In genomic region chr11:80523410-80523809, GRCm38 (mm10) we compare ENCODE assay signal across 13 mouse cellular contexts. TPM values are rescaled to one million over a fixed set of nuclear protein-coding genes. Genes with fewer than 3 reads are reported as not detected.
DNase-seq lines count a peak whose midpoint lies in the region; ATAC-seq and TF ChIP-seq lines count a peak whose summit lies in the region.
"Had no signal": no experiment of that assay in that cellular context is flagged by ENCODE, and none has a peak within 500 bp of the region (broad histone marks: within the 10 kb centered on the region; RNA-seq: fewer than 3 reads in every experiment).

No protein-coding gene starts in this region.

- H3K4me1 ChIP-seq in heart, embryonic 12.5 days (replicated peaks), result peaks cover 24% of the 10 kb centered on the region
- H3K4me1 ChIP-seq in megakaryocyte, embryonic 14.5 days, result peaks cover 79% of the 10 kb centered on the region
- H3K4me1 ChIP-seq in liver, embryonic 12.5 days, result peaks cover 9% of the 10 kb centered on the region
- peaks cover 15% of the 10 kb centered on the region for H3K4me1 ChIP-seq in forebrain, postnatal 0 days (ENCODE audit: insufficient read depth)

- peak; percentile 94 for DNase-seq in heart, adult 11 months
- no peak for DNase-seq in cerebellum, postnatal 10 days
- no peak for DNase-seq in cerebellum, postnatal 36 days
- no peak for DNase-seq in forebrain, postnatal 0 days
- DNase-seq: B cell, adult 2 months; cerebellum, adult 11 months; layer of hippocampus, postnatal 36 days had no signal

- no peak overlapping the region for H3K4me2 ChIP-seq in heart, embryonic 12.5 days
- H3K4me2 ChIP-seq in liver, embryonic 12.5 days, result no peak overlapping the region
- no peak overlapping the region for H3K4me2 ChIP-seq in forebrain, postnatal 0 days (ENCODE audit: low read depth)
- H3K4me2 ChIP-seq: embryonic facial prominence, embryonic 13.5 days; limb, embryonic 13.5 days had no signal

- ATAC-seq in heart, embryonic 12.5 days (ENCODE audit: insufficient number of reproducible peaks, low FRiP score), result no peak
- no peak for ATAC-seq in megakaryocyte, adult 5-6 weeks (ENCODE audit: poor library complexity, severe bottlenecking)
- ATAC-seq in liver, embryonic 12.5 days, result no peak
- ATAC-seq in forebrain, postnatal 0 days, result no peak

- no peaks in the 10 kb centered on the region for H3K27me3 ChIP-seq in heart, embryonic 12.5 days (replicated peaks)
- H3K27me3 ChIP-seq in megakaryocyte, embryonic 14.5 days (replicated peaks), result peaks cover 8% of the 10 kb centered on the region
- no peaks in the 10 kb centered on the region for H3K27me3 ChIP-seq in liver, embryonic 12.5 days (replicated peaks)
- H3K27me3 ChIP-seq in forebrain, postnatal 0 days (ENCODE audit: insufficient read depth, low read length), result no peaks in the 10 kb centered on the region
- H3K27me3 ChIP-seq: embryonic facial prominence, embryonic 13.5 days; limb, embryonic 13.5 days had no signal

- no peak overlapping the region; the same call in 1 of the 2 replicates for H3K27ac ChIP-seq in heart, embryonic 12.5 days (ENCODE audit: poor library complexity, severe bottlenecking)
- H3K27ac ChIP-seq in liver, embryonic 12.5 days, result 0 out of 2 replicates have a peak overlapping the region, but pooled peaks have one; percentile 3
- no peak overlapping the region for H3K27ac ChIP-seq in forebrain, postnatal 0 days (ENCODE audit: low read depth, low read length)
- H3K27ac ChIP-seq: embryonic facial prominence, embryonic 13.5 days; limb, embryonic 13.5 days had no signal

- H3K9me3 ChIP-seq in heart, embryonic 12.5 days (replicated peaks), result no peaks in the 10 kb centered on the region
- no peaks in the 10 kb centered on the region for H3K9me3 ChIP-seq in megakaryocyte, embryonic 14.5 days
- H3K9me3 ChIP-seq in liver, embryonic 12.5 days (replicated peaks), result no peaks in the 10 kb centered on the region
- H3K9me3 ChIP-seq in forebrain, postnatal 0 days (ENCODE audit: low read length), result no peaks in the 10 kb centered on the region
- H3K9me3 ChIP-seq: embryonic facial prominence, embryonic 13.5 days; limb, embryonic 13.5 days had no signal

- no peak for TF ChIP-seq CTCF in forebrain, postnatal 0 days (IDR thresholded peaks at IDR 0.05; ENCODE audit: low read depth)

- no peak overlapping the region for H3K4me3 ChIP-seq in heart, embryonic 12.5 days
- peak overlapping the region; percentile 51 for H3K4me3 ChIP-seq in megakaryocyte, embryonic 14.5 days (replicated peaks)
- H3K4me3 ChIP-seq in liver, embryonic 12.5 days, result no peak overlapping the region
- no peak overlapping the region for H3K4me3 ChIP-seq in forebrain, postnatal 0 days (ENCODE audit: low read depth, low read length)
- H3K4me3 ChIP-seq: embryonic facial prominence, embryonic 13.5 days; limb, embryonic 13.5 days had no signal

- H3K36me3 ChIP-seq in heart, embryonic 12.5 days, result no peaks in the 10 kb centered on the region
- no peaks in the 10 kb centered on the region for H3K36me3 ChIP-seq in megakaryocyte, embryonic 14.5 days (replicated peaks; ENCODE audit: low read length)
- H3K36me3 ChIP-seq in liver, embryonic 12.5 days, result no peaks in the 10 kb centered on the region
- no peaks in the 10 kb centered on the region for H3K36me3 ChIP-seq in forebrain, postnatal 0 days (ENCODE audit: insufficient read depth)
- H3K36me3 ChIP-seq: embryonic facial prominence, embryonic 13.5 days; limb, embryonic 13.5 days had no signal

- no peak overlapping the region for H3K9ac ChIP-seq in heart, embryonic 12.5 days
- H3K9ac ChIP-seq in liver, embryonic 12.5 days, result no peak overlapping the region
- no peak overlapping the region for H3K9ac ChIP-seq in forebrain, postnatal 0 days
- H3K9ac ChIP-seq: embryonic facial prominence, embryonic 13.5 days; limb, embryonic 13.5 days had no signal

- WGBS in heart, embryonic 12.5 days, result 65% methylated on average over 4 of the region's 4 CpGs
- 49% methylated on average over 4 of the region's 4 CpGs for WGBS in liver, embryonic 12.5 days (ENCODE audit: insufficient replicate concordance)
- 69% methylated on average over 4 of the region's 4 CpGs for WGBS in forebrain, postnatal 0 days

RNA-seq across cellular contexts. Expression of gene Cdk5r1, which starts 46.6 kb away (rescaled TPM):
- 0.50 and 0.56 TPM in 2 replicates for polyA plus RNA-seq in heart, embryonic 12.5 days (2016; fragmentation: Nextera tagmentation; extraction: Ambion mirVana)
- polyA plus RNA-seq in megakaryocyte, embryonic 14.5 days (2012; ENCODE audit: insufficient read depth, low replicate concordance), result 0.84 and 2.5 TPM in 2 replicates
- 2.0 and 3.2 TPM in 2 replicates for total RNA-seq in megakaryocyte, adult 5-6 weeks (2015)
- total RNA-seq in megakaryocyte, adult 5-6 weeks (2017), result 3.3 and 4.5 TPM in 2 replicates
- polyA plus RNA-seq in liver, embryonic 12.5 days (2016; fragmentation: Nextera tagmentation; extraction: Ambion mirVana), result 0.62 and 0.75 TPM in 2 replicates
- 392 and 416 TPM in 2 replicates for total RNA-seq in forebrain, postnatal 0 days (2014; rRNA removed)
- polyA plus RNA-seq in forebrain, postnatal 0 days (2015; fragmentation: Nextera tagmentation; extraction: Ambion mirVana), result 117 and 122 TPM in 2 replicates

Comparison
In these comparisons a context has a peak if more than half of its experiments do, and no peak if none do; other contexts are left out.
1. RNA of gene Cdk5r1, which starts 46.6 kb away (polyA plus RNA-seq): 117 to 122 TPM in forebrain, postnatal 0 days; 0.84 to 2.5 TPM in megakaryocyte, embryonic 14.5 days, 0.62 to 0.75 TPM in liver, embryonic 12.5 days and 0.50 to 0.56 TPM in heart, embryonic 12.5 days; every median in the first group is over 10 times any median in the second.